Mouse (Mus musculus) frontal cortex, postnatal 14 days (tissue): Measurements from ENCODE around the gene Ikzf3.

ENCODE experiments used
- DNase-seq, 2 experiments: peaks; one replicate each; pipeline ENCODE4 v3.0.0; 2022; ENCODE audit warnings: low spot score in 2 of 2

Ikzf3 gene

GRCm38 (mm10) chr11:98512881-98513280 lies 33.0 kb downstream of the Ikzf3 start:
- no peak for DNase-seq

- no peak for DNase-seq
Measured at GRCm38 (mm10) chr11:98510125-98510524, 35.7 kb downstream of the Ikzf3 start.

GRCm38 (mm10) chr11:98509434-98509833 lies 36.4 kb downstream of the Ikzf3 start:
- peak; percentile 8 to 25 for DNase-seq

GRCm38 (mm10) chr11:98504926-98505325 lies 40.9 kb downstream of the Ikzf3 start:
- DNase-seq, result no peak

- no peak for DNase-seq
Measured at GRCm38 (mm10) chr11:98497388-98498288, 48.2 kb downstream of the Ikzf3 start.

- DNase-seq, result no peak
Measured at GRCm38 (mm10) chr11:98495176-98495719, 50.6 kb downstream of the Ikzf3 start.

GRCm38 (mm10) chr11:98493394-98493793 lies 52.4 kb downstream of the Ikzf3 start:
- DNase-seq, result no peak

GRCm38 (mm10) chr11:98492959-98493358 lies 52.9 kb downstream of the Ikzf3 start:
- DNase-seq, result no peak

GRCm38 (mm10) chr11:98491571-98491970 lies 54.3 kb downstream of the Ikzf3 start:
- DNase-seq, result no peak

GRCm38 (mm10) chr11:98488540-98489234 lies 57.1 kb downstream of the Ikzf3 start:
- DNase-seq, result no peak

- no peak for DNase-seq
Measured at GRCm38 (mm10) chr11:98487526-98488040, 58.2 kb downstream of the Ikzf3 start.

- no peak for DNase-seq
Measured at GRCm38 (mm10) chr11:98485749-98486148, 60.1 kb downstream of the Ikzf3 start.

- DNase-seq, result no peak
Measured at GRCm38 (mm10) chr11:98482067-98482466, 63.8 kb downstream of the Ikzf3 start.

GRCm38 (mm10) chr11:98481231-98481630 lies 64.6 kb downstream of the Ikzf3 start:
- DNase-seq, result no peak

- no peak for DNase-seq
Measured at GRCm38 (mm10) chr11:98479940-98480497, 65.8 kb downstream of the Ikzf3 start.

- DNase-seq, result no peak
Measured at GRCm38 (mm10) chr11:98479026-98479939, 66.5 kb downstream of the Ikzf3 start.

- DNase-seq, result no peak
Measured at GRCm38 (mm10) chr11:98477011-98477701, 68.7 kb downstream of the Ikzf3 start.

- no peak for DNase-seq
Measured at GRCm38 (mm10) chr11:98476434-98476807, 69.4 kb downstream of the Ikzf3 start.

- no peak for DNase-seq
Measured at GRCm38 (mm10) chr11:98475630-98476433, 70.0 kb downstream of the Ikzf3 start.

GRCm38 (mm10) chr11:98474967-98475366 lies 70.9 kb downstream of the Ikzf3 start:
- DNase-seq, result no peak
